Mouse (Mus musculus) adrenal gland, postnatal 25 days (tissue): ENCODE data around the gene Gm45234. TPM values are rescaled to one million over a fixed set of nuclear protein-coding genes. Genes with fewer than 3 reads are reported as not detected.

Experiments
- DNase-seq: peaks from one replicate; pipeline ENCODE4 v3.0.0; 2021; ENCODE audit warnings: mixed read lengths
- total RNA-seq: library from RNA; stranded (reverse); gene quantifications from 2 replicates; pipeline ENCODE4 v1.2.3, GENCODE M21; 2021

The Gm45234 gene
- total RNA-seq, 1 experiment from 2014 or later: not detected

DNA sequence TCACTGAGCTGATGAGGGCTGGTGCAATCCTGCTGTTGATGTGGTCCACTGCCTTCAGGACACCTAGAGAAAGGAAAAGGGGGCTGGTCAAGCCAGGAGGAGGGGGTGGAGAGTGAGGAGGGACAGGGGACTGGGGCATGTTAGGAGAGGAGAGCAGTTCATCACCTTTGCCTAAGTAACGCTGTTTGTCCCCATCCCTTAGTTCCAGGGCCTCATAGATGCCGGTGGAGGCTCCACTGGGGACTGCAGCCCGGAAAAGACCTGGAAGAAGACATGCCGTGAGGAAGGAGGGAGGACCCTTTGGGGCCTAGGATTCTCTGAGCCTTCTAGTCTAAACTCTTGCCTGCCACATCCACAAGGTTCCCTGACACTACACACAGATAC is 11.7 kb upstream of the Gm45234 start:
- DNase-seq: no peak

DNA sequence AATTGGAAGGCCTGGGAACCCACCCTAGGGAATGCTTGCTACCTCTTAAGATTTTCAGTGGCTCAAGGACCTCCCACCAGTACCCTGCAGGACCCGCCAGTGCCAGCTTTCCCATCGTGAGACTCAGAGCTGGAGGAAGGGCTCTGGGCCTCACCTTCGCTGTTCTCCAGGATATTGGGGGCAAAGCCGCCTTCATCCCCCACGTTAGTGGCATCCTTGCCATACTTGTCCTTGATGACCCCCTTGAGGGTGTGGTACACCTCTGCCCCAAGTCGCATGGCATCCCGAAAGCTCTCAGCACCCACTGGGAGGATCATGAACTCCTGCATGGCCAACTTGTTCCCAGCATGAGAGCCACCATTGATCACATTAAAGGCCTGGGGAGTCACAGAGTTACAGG is 10.1 kb upstream of the Gm45234 start:
- DNase-seq: no peak

DNA sequence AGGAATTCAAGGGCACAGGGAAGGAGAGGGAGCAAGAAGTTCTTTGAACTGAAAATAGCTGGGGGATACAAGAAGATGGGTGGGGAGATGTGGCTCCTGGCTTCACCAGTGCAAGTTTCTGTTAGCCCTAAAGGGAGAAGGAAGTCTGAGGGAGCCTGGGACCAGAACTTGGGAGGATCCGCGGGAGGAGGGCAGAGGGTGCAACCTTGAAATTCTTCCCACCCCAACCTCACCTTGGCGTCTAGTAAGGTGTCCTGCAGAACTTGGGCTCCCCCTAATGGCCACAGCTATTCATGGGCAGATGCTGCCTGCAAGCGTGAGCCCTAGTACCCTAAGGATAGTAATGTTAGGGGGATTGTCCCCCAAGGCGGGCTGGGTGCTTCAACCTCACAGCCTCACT is 3.4 kb upstream of the Gm45234 start:
- DNase-seq: peak; percentile 83

DNA sequence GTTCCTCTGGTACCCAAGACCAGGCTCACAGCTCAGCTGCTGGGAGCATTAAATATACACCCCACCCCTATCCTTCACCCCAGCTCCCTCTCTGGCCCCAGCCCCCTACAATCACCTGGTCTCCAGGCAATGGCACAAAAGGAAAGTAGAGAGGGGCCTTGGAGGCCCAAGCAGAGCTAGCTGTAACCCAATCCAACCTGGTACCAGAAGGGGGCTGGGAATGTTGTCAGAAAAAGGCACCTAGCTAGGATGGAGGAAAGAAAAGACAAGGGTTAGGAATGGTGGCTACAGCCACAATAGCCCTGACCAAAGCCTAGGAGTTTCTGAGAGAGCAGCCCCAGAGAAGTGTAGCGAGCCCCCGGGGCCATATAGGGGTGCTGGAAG is 3.0 kb upstream of the Gm45234 start:
- DNase-seq: no peak

DNA sequence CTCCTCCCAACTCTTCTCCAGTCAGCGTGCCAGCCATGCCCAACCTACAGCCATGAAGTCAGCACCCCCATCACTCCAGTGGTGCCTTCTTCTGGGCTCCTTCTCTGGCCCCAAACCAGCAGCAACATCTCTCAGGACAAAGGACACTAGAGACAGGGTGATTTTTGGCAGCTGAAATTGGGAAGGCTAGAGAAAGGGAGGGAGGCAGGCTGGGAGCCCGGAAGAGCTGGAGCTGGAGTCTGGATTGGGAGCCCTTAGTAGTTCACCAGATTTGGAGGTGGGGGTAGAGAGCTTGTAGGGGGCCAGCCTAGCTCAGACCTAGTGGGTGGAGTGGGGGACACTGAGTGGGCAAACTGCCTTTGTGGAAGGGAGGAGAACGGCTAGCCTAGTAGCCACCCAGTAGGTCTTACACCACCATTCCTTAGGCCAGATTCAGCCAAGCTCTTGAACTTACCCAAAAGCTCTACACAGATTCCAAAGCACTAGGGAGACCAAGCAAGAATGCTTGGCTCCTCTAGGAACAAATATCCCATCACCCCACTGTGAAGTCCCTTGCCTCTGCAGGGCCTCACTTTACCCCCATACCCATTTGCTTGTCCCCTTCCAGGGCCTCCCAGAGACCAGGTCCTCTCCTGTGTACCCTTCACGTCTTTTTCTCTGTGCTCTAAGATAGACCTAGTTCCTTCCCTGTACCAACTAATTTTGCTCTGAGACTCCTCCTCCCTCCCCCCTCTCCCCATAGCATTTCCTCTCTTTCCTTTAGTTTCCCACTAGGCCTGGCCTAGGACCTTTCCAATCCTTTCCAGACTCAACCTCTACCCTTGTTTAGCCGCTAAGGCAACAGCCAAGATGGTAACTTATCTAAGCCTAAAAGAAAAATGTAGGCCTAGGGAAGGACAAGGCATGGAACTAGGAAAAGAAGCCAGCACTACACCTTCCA is 2.4 kb upstream of the Gm45234 start:
- DNase-seq: peak; percentile 52

DNA sequence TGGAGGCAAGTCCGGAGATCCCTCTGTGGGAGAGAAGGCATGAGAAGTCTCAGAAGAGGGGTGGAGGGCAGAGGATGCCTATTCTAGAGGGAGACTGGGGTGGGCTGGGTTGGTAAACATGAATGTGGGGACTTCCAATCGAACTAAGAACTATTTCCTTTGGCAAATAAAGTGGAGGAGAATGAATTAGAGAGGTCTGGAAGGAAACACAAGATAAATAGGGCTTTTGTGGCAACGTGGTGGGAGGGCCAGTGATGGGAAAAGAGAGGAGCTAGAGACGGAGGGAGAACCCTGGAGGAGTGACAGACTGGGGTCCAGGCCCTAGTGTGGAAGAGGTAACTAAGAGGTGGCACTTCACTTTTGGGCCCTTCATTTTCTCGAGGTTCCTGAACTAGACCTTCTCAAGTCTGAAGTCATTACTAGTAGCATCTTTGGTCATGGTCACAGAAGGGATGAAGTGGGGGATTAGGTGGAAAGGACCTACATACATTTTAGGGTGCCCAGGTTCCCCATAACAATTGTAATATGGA is 1.6 kb upstream of the Gm45234 start:
- DNase-seq: no peak

DNA sequence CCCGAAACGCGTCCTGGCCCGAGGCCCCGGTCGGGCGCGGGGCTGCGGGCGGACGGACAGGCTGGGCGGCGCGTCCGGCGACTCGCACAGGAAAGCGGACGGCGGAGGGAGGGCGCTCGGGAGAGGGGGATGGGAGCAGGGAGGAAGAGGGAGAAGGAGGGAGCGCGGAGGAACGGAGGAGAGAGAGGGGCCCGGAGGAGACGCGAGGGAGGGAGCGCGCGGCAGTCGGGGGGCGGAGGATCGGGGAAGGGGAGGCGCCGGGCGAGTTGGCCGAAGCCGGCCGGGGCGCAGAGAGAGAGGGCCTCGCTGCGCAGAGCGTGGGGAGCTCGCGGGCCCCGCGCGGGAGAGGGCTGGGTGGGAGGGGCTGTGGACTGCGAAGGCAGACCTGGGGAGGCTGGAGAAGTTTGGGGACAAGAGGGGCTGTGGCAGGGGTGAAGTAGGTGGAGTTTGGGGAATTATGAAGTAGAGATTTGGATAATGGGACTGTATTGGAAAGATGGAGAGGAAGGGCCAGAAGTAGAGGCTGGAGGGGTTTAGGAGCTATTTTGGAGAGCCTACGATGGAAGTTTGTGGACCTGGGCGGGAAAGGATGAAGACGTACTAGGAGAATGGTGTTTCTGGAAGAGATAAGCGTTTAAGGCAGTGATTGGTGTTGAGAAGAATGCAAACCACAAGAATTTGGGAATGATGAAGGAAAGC is 980 bp upstream of the Gm45234 start:
- DNase-seq: peak; percentile 87

DNA sequence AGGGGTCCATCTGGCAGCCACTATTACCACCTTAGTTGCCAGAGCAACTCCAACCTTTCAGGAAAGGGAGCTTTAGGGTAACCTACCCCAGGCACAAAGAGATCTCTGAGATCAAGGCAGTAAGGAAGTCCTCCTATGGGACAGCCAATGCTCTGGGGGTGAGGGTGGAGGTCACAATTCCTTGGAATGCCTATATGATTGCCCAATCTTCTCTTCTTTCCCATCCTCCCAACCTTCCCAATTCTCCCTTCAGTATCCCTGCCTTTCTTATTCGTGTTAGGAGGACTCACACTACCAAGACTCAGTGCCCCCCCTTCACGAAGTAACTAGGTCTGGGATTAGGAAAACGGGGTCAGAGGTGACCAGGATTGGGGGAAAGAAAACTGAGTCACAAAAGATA is 515 bp downstream of the Gm45234 start:
- DNase-seq: no peak

DNA sequence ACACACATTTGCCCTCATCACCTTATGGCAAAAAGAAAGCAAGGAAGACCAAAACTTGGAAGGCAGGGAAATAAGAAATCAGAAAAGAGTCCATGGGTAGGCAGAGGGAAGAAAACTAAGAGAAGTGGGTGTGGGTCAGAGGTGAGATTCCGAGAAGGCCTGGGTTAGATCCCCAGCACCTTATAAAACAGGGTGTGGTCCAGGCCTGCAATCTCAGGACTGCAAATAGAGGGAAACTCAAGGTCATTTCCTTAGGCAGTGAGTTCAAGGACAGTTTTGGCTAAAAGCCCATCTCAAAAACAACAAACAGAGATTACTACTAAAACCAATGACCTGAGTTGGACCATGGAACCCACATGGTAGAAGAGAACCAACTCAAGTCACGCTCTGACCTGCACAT is 2.0 kb downstream of the Gm45234 start:
- no peak for DNase-seq

DNA sequence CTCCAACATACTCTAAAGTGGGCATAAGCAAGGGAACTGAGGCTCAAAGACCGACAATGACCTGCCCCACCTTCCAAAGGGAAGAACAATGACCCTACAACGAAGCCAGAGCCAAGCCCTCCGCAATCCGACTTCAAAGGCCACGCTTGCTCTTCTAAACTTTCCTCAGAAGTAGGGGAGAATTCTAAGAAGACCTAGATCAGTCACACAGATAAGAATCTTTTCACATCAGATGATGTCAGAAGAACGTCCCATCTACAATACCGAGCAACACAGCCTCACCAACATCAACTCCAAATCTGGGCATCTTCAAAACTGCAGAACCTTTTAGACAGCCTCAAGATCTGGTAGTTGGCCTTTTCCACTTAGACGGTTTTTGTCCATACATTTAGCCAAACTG is 5.4 kb downstream of the Gm45234 start:
- no peak for DNase-seq

DNA sequence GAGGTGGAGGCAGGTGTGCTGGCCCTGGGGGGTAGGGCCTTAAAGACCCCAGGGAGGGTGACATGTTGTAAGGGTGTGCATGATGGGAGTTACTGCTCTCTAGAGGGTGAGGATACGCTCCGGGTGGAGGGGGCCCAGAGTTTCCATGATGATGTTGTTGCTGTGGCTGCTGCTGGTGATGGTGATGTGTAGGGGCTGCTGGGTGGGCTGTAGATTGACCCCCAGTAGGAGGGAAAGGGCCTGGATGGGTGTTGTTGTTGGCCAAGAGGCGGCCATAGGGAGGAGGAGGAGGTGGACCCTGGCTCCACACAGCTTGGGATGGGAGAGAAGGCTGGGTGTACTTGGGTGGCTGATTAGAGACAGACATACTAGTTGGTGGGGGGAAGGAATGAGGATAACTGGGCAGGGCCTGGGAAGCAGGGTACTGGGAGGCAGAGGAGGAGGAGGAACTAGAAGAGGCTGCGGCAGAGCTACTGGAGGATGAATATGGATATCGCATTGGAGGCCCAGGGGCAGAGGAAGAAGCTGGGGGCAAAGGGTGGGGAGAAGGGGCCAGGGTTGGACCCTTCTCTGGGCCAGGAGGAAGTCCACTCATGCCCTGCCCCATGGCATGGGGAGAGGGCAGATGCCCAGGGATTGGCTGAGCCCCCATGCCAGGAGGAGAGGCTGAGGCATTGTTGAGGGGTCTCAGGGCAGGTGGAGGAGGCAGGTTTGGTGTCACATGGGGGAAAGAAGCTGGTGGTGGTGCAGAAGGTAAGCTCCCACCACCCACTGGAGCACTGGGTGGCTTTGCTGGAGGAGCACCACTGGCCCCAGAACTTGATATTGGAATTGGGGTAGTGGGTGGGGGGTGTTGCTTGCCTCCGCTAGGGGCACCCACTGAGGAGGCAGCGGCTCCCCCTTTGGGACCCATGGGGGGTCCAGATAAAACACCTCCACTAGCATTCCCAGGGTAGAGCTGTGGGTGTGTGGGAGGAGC is 8.9 kb downstream of the Gm45234 start:
- no peak for DNase-seq

DNA sequence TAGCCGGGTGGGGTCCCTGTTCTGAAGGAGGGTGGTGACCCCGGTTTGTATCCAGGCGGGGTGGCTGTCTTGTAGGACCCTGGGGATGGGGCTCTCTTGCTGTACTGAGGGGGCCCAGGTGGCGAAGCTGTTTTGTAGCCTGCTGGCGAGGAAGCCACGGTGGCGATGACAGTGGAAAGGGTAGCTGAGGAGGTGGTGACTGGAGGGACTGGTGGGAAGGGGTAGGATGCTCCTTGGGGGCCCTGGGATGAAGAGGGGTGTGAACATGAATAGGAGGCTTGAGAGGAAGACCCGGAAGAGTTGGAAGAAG is 9.6 kb downstream of the Gm45234 start:
- DNase-seq: no peak

DNA sequence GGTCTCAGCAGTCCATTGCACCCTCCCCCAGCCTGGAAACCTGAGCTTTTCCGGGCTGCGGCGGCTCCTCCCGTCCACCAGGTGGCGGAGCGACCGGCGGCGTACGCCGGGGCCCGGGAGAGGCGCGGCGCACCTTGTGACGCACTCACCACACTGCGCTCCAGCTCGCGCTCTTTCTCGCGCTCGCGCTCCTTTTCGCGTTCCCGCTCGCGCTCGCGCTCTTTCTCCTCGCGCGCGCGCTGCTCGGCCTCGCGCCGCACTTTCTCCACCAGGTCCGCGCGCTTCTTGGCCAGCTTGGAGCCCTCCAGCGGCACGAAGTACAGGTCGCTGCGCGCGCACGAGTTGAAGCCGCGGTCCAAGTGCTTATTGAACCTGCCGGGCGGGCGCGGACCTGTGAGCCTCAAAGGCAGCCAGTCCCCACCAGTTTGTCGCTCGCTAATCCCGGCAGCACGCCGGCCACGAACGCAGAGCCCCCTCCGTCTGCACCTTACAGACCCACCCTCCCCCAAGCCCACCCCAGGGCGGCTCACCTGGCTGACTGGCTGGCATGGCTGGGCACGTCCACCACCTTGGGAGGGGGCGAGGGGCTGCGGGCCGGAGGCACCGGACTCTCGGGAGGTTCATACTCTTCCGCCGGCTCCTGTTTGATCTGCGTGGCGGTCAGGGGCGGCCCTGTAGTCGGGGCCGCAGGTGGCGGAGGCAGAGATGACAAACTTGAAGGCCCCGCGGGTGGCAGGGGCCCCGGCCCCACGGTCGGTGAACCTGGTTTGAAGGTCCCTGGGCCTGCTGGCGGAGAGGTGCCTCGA is 10.1 kb downstream of the Gm45234 start:
- peak; percentile 93 for DNase-seq

DNA sequence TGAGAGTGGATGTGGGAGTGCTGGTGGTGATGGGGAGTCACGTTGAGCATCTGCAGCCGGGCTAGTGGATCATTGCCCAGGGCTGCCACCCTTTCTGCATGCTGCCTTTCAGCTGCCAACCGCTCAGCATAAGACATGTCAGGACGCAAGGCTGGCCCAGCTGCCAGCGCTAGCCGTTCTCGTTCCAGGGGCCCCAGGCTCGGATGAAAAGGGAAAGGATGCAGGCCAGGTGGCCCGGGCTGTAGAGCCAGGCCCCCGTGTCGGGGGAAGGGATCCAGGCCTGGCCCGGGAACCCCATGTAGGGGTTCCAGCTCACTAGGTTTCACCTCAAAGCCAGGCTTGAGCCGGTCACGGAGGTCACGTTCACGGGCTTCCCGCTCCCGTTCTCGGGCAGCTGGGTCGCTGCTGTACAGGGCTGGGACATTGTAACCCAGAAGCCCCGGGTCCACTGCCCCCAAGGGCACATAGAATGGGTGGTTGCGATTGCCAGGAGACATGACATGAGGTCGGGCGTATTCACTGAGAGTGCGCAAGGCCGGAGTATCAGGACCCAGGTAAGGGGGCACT is 11.0 kb downstream of the Gm45234 start:
- DNase-seq: no peak

DNA sequence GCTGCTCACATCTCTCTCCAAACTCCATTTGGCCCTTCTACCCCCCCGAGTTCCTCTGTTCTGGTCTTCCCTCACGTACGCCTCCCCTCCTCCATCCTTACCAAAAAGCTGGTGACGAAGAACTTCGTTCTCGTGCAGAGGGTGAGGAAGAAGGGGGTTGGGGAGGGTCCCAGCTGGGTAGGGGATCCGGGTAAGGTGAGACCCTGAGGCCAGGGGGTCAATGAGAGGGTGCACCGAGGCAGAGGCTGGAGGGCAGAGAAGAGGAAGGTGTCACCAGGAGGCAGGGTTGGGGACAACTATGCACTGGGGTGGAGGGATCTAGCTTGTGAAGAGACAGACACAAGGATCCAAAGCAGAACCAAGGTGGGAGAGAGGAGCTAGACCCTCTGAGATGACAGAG is 12.2 kb downstream of the Gm45234 start:
- DNase-seq: no peak

DNA sequence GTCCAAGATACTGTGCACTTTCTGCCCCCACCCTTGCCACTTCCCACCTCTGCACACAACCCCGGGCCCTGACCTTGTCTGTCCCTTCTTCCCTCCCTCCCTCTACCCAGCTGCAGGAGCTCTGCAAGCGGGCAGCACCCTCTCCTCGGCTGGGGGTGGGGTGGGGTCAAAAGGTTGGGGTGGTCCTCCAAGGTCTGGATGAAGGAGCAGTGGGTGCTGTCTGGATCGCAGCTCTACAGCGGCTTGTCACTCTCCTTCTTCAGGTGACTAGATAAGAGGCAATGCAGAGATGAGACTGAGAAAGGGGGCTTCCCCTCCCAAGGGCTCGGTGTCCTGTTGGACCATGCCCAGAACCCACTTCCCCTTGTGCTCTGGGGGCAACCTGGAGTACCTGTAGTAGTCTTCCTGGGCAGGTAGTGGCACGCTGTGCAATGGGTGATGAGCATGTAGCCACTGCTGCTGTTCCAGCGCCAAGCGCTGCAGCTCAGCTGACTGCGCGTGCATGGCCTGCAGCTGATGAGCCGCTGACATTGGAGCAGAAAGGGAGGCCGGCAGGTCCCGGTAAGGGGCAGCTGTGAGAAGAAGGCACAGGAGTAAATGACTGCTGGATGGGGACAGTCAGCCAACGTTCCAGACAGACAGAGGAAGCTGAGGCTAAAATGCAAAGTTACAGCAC is 12.8 kb downstream of the Gm45234 start:
- DNase-seq: no peak

DNA sequence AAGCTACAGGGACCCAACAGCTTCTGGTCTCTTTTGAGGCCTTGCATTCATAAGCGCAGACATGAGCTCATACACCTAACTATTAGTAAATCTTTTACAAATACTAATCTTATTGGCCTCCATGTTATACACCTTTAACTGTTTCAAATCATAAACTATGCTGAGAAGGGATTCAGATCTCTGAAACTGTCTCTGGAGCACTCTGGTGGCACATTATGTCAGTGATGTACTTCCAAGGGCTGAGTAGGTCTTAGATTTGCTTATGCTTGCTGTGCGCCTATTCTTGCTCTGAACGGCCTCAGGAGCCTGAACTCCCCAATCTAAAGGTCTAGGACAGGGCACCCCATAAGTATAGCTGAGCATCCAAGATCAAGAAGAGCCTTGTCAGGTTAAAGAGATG is 14.0 kb downstream of the Gm45234 start:
- DNase-seq: no peak

DNA sequence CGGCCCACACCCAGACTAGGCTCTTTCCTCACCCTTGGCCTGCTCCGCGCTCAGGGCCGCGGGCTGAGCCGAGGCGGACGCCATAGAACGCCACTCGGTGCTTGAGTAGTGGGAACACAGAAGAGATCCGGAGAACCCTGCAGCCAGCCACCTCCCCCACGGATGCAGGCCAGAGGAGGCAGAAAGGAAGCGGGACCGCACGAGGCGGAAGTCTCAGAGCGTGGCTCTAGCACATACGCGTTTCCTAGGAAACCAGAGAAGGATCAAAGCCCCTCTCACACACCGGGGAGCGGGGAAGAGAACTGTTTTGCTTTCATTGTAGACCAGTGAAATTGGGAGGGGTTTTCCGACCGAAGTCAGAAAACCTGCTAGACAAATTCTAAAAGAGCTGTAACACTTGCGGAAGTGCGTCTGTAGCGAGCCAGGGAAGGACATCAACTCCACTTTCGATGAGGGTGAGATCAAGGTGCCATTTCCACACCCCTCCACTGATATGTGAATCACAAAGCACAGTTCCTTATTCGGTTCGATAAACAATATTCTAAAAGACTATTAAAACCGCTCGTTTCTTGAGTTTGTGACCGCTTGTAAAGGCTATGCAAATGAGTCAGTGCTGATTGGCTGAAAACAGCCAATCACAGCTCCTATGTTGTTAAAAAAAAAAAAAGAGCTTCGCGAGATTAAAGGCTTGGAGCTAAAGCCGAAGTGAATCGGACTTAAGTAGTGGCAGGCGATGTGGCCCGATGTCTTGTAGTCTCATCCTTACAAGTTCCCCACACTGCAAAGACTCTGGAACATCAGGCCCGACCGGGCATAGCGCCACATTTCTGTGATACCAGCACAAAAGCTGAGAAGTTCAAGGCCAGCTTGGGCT is 14.7 kb downstream of the Gm45234 start, which contains the start of gene Grcc10:
Gene Grcc10, minus strand, starts transcription at position 487 of the 874 bp plus-strand sequence.
- DNase-seq: peak; percentile 79

DNA sequence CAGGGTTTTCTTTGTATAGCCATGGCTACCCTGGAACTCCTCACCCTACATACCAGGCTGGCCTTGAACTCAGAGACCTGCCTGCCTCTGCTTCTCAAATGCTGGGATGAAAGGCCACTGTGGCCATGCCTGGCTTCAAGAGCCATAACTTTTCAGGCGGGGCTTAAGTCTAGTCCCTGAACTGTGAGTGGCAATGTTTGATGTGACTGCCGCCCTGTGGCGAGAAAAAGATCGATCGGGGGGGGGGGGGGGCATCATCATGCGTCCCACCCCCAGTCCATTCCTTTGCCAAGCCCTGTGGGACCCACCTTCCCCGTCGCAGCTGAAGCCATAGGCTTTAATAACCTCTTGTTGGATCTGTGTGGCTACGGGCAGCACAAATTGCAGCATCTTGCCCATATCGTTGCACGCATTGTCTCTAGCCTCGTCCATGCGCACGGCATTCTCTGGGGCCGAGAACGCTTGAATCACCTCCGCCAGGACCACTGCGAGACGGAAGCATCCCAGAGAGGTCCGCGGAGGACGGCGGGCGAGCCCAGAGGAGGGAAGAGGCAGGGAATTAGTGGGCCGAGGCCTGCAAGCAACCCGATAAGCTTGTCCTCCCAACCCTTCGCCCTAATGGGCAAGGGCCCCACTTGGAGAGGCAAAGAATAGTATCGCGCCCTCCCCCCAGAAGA is 15.5 kb downstream of the Gm45234 start:
- DNase-seq: peak; percentile 56
